Mouse (Mus musculus): ENCODE data around the gene Ripor3. TPM values are rescaled to one million over a fixed set of nuclear protein-coding genes. Genes with fewer than 3 reads are reported as not detected.

Gene Ripor3
- polyA plus RNA-seq, 1 experiment = 0.94 TPM

DNA sequence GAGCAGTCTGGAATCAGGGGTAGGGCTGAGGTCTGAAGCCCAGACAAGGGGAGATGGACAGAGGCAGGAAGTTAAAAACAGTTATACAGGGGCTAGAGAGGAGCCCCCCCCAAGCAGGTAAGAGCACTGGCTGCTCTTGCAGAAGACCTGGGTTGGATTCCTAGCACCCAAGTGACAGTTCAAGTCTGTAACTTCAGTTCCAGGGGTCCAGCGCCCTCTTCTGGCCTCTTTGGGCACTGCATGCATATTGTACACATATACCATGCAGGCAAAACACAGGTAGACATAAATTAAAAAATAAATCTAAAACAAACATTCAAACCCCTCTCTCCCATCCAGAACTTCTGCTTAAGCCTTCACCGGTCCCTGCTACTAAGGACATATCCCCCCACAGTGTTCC, 6.0 kb downstream of the Ripor3 start:
- H3ac ChIP-seq (ENCODE audit: control insufficient read depth, insufficient read length) = no peak overlapping the region
- TF ChIP-seq POLR2AphosphoS2 (IDR thresholded peaks at IDR 0.05; ENCODE audit: insufficient read length, low read depth) = no peak
- no peak for TF ChIP-seq MYOG (IDR thresholded peaks at IDR 0.05; ENCODE audit: control insufficient read depth in 1 of 3, insufficient read depth in 1 of 3, insufficient read length in 2 of 3, low read depth in 2 of 3)
- TF ChIP-seq MAX (IDR thresholded peaks at IDR 0.05; ENCODE audit: low read depth) = no peak
- no peak for TF ChIP-seq MYOD1 (IDR thresholded peaks at IDR 0.05; ENCODE audit: control insufficient read depth in 1 of 3, insufficient read length in 2 of 3, low read depth in 2 of 3)
- TF ChIP-seq E2F4 (IDR thresholded peaks at IDR 0.05; ENCODE audit: insufficient read depth) = no peak
- TF ChIP-seq USF1 (IDR thresholded peaks at IDR 0.05; ENCODE audit: low read depth) = no peak
- TF ChIP-seq POLR2A (IDR thresholded peaks at IDR 0.05; ENCODE audit: insufficient read length, low read depth) = no peak
- TF ChIP-seq REST (IDR thresholded peaks at IDR 0.05; ENCODE audit: insufficient read depth, insufficient read length) = no peak
- no peak for TF ChIP-seq TCF12 (IDR thresholded peaks at IDR 0.05; ENCODE audit: insufficient read depth, poor library complexity, severe bottlenecking)
- TF ChIP-seq TCF3 (IDR thresholded peaks at IDR 0.05; ENCODE audit: insufficient read length, low read depth) = no peak
- H3K27me3 ChIP-seq (ENCODE audit: control insufficient read depth, insufficient read depth, insufficient read length) = no peaks in the 10 kb centered on the region
- H3K4me3 ChIP-seq = no peak overlapping the region
- no peak overlapping the region for H3K4me2 ChIP-seq (ENCODE audit: low read depth)
- no peaks in the 10 kb centered on the region for H3K36me3 ChIP-seq (ENCODE audit: control insufficient read depth, insufficient read depth)
- no peaks in the 10 kb centered on the region for H3K79me2 ChIP-seq (ENCODE audit: control insufficient read depth, insufficient read depth)

DNA sequence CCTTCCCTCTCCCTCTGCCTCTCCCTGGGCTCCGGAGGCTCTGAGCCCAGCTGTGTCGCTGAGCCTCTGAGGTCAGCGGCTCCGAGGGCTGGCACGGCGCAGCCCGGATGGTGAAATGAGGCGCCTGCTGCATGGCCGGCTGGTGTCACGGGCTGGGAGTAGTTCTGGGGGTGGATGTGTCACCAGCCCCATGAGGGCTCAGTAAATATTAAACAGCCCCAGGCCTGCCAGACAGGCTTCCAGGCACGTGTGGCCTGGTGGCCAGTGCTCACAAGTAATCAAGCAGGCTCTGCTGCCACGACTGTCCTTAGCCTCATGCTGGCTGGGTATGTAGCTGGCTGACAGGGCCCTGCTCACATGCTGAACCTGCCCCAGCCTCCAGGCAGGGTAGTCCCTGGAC, 7.0 kb downstream of the Ripor3 start:
- Histone ChIP-seq H3K36me3 (ENCODE audit: control insufficient read depth, insufficient read depth) (no peaks in the 10 kb centered on the region), H3K4me2 (ENCODE audit: low read depth) (no peak overlapping the region), H3ac (ENCODE audit: control insufficient read depth, insufficient read length) (no peak overlapping the region), H3K27me3 (ENCODE audit: control insufficient read depth, insufficient read depth, insufficient read length) (no peaks in the 10 kb centered on the region), H3K79me2 (ENCODE audit: control insufficient read depth, insufficient read depth) (no peaks in the 10 kb centered on the region), H3K4me3 (no peak overlapping the region)
- TF ChIP-seq REST (IDR thresholded peaks at IDR 0.05; ENCODE audit: insufficient read depth, insufficient read length) (no peak), MYOG (IDR thresholded peaks at IDR 0.05; ENCODE audit: control insufficient read depth in 1 of 3, insufficient read depth in 1 of 3, insufficient read length in 2 of 3, low read depth in 2 of 3) (peak in 1 of 3 experiments; percentile 56), MYOD1 (IDR thresholded peaks at IDR 0.05; ENCODE audit: control insufficient read depth in 1 of 3, insufficient read length in 2 of 3, low read depth in 2 of 3) (peak in 1 of 3 experiments; percentile 6)

DNA sequence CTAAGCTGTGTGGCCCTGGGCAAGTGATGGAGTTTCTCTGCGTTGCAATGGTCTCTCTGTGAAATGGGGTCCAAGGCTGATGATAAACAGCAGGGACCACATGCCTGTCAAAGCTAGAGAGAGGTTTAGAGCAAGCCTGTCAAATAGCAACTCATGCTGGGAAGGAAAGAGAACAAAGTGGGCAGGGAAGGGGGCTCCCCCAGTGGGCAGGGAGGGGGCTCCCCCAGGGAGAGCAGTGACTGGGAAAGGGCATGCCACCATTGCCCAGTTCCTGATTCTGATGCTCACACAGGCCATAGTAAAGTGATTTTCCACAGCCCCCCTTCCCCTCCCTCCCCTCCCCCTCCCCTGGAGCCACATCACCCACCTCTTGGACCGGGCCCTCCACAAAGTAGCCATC, 7.5 kb downstream of the Ripor3 start:
- TF ChIP-seq MAX (IDR thresholded peaks at IDR 0.05; ENCODE audit: low read depth) (no peak), POLR2A (IDR thresholded peaks at IDR 0.05; ENCODE audit: insufficient read length, low read depth) (no peak), SRF (IDR thresholded peaks at IDR 0.05; ENCODE audit: control insufficient read depth, insufficient read length, low read depth) (no peak), TCF12 (IDR thresholded peaks at IDR 0.05; ENCODE audit: insufficient read depth, poor library complexity, severe bottlenecking) (no peak), MYOD1 (IDR thresholded peaks at IDR 0.05; ENCODE audit: control insufficient read depth in 1 of 3, insufficient read length in 2 of 3, low read depth in 2 of 3) (no peak), CEBPB (IDR thresholded peaks at IDR 0.05; ENCODE audit: insufficient read depth, poor library complexity, severe bottlenecking) (no peak), POLR2AphosphoS2 (IDR thresholded peaks at IDR 0.05; ENCODE audit: insufficient read length, low read depth) (no peak), REST (IDR thresholded peaks at IDR 0.05; ENCODE audit: insufficient read depth, insufficient read length) (no peak), MYOG (IDR thresholded peaks at IDR 0.05; ENCODE audit: control insufficient read depth in 1 of 3, insufficient read depth in 1 of 3, insufficient read length in 2 of 3, low read depth in 2 of 3) (no peak), USF1 (IDR thresholded peaks at IDR 0.05; ENCODE audit: low read depth) (no peak), TCF3 (IDR thresholded peaks at IDR 0.05; ENCODE audit: insufficient read length, low read depth) (no peak), E2F4 (IDR thresholded peaks at IDR 0.05; ENCODE audit: insufficient read depth) (no peak)
- Histone ChIP-seq H3K4me3 (no peak overlapping the region), H3K79me2 (ENCODE audit: control insufficient read depth, insufficient read depth) (no peaks in the 10 kb centered on the region), H3K36me3 (ENCODE audit: control insufficient read depth, insufficient read depth) (no peaks in the 10 kb centered on the region), H3K27me3 (ENCODE audit: control insufficient read depth, insufficient read depth, insufficient read length) (no peaks in the 10 kb centered on the region), H3ac (ENCODE audit: control insufficient read depth, insufficient read length) (no peak overlapping the region), H3K4me2 (ENCODE audit: low read depth) (no peak overlapping the region)

DNA sequence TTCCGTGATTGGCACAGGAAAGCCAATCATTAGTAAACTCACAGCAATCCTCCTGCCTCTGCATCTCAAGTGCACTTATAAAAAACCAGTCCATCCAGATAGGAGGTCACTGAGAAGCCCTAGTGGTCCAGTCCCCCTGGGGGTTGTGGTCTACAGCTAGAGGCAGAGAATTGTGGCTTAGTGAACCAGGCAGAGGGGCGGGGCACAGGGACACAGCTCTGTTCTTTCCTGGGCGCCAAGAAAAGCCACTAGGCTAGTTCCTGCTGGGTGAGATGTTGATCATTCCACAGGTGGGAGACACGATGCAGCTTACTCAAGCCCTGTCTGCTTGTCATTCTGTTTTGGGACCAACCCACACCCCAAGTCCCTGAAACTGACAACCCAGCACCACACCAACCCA, 8.2 kb downstream of the Ripor3 start:
- no peak for TF ChIP-seq POLR2AphosphoS2 (IDR thresholded peaks at IDR 0.05; ENCODE audit: insufficient read length, low read depth)
- Histone ChIP-seq H3K4me3 (no peak overlapping the region), H3K36me3 (ENCODE audit: control insufficient read depth, insufficient read depth) (no peaks in the 10 kb centered on the region), H3K4me2 (ENCODE audit: low read depth) (no peak overlapping the region), H3K79me2 (ENCODE audit: control insufficient read depth, insufficient read depth) (no peaks in the 10 kb centered on the region), H3ac (ENCODE audit: control insufficient read depth, insufficient read length) (no peak overlapping the region), H3K27me3 (ENCODE audit: control insufficient read depth, insufficient read depth, insufficient read length) (no peaks in the 10 kb centered on the region)

DNA sequence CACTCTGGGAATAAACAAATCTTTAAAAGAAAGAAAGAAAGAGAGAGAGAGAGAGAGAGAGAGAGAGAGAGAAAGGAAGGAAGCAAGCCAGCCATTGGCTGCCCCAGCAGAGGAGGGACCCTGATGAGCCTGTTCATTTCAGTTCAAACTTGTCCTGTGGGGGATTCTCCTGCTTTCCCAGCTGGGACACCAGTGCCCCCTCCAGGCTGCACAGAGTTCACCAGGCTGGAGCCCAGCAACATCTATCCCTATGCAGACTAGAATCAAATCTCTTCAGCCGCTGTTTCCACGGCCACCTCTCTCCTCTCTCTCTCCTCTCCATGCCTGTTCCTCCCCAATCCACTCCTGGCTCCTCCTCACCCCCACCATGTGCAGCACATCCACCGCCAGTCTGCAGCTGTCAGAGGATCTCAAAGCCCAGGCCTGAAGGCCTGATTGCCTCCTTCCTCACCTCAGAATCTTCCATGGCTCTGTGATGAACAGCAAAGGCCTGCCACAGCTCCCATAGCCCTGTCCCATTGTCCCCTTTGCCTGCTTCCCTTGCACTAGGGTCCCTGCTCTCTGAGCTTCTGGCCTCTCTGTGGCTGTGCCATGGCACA, 11.2 kb downstream of the Ripor3 start:
- Histone ChIP-seq H3K36me3 (ENCODE audit: control insufficient read depth, insufficient read depth) (no peaks in the 10 kb centered on the region), H3K4me2 (ENCODE audit: low read depth) (no peak overlapping the region), H3K27me3 (ENCODE audit: control insufficient read depth, insufficient read depth, insufficient read length) (peaks cover 7% of the 10 kb centered on the region), H3ac (ENCODE audit: control insufficient read depth, insufficient read length) (no peak overlapping the region), H3K4me3 (no peak overlapping the region), H3K79me2 (ENCODE audit: control insufficient read depth, insufficient read depth) (no peaks in the 10 kb centered on the region)
- TF ChIP-seq E2F4 (IDR thresholded peaks at IDR 0.05; ENCODE audit: insufficient read depth) (no peak), MYOD1 (IDR thresholded peaks at IDR 0.05; ENCODE audit: control insufficient read depth in 1 of 3, insufficient read length in 2 of 3, low read depth in 2 of 3) (peak; percentile 9 to 79 (median 73))
